Comparison of ENCODE assay signal across 16 mouse cellular contexts in the genomic region with DNA sequence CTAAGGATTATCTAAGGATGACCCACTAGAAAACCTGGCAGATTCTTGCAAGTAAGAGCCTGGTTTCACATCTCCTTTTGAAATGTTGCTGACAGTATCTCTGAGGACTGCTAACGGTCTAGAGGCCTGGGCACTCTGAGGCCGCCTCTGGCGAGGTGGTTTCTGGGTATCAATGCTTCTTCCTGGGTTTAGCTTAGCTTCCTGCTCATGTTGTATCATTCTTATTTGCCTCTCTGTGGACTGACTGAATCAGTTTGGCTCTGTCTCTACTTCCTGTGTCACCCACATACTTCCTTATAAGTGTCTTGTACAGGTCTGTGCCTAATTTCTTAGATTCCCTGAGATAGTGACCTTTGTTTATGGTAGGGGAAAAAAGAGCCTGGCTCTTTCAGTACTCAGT. TPM values are rescaled to one million over a fixed set of nuclear protein-coding genes. Genes with fewer than 3 reads are reported as not detected.
DNase-seq lines count a peak whose midpoint lies in the region.
"Had no signal": no experiment of that assay in that cellular context is flagged by ENCODE, and none has a peak within 500 bp of the region (broad histone marks: within the 10 kb centered on the region; RNA-seq: fewer than 3 reads in every experiment).

No protein-coding gene starts in this region.

- H3K4me3 ChIP-seq in brown adipose tissue, adult 24 weeks (ENCODE audit: insufficient read depth, low read depth, low read length), result no peak overlapping the region
- no peak overlapping the region for H3K4me3 ChIP-seq in forebrain, embryonic 10.5 days
- H3K4me3 ChIP-seq: heart, embryonic 13.5 days; limb, embryonic 13.5 days had no signal

- peak; percentile 96 for DNase-seq in heart, adult 11 months
- DNase-seq in heart, postnatal 25 days (ENCODE audit: low spot score), result no peak
- DNase-seq in A20 (ENCODE audit: low read depth, low spot score), result peak; percentile 89
- DNase-seq in natural killer cell, adult 2 months (ENCODE audit: low spot score in 2 of 2), result peak; percentile 72 to 76
- no peak for DNase-seq in cerebellum, postnatal 4 days (ENCODE audit: low spot score in 2 of 2)
- DNase-seq in ovary, postnatal 14 days (ENCODE audit: low spot score), result no peak
- DNase-seq in forebrain, embryonic 10.5 days (ENCODE audit: extremely low spot score, low spot score), result no peak
- DNase-seq: cerebellum, adult 9-10 months; forebrain, postnatal 0 days had no signal

- 86% methylated on average over 3 of the region's 3 CpGs for WGBS in forebrain, embryonic 10.5 days

- intact Hi-C loops in heart, postnatal 25 days (cut with DNase I), result no loop called here

- peaks cover 3% of the 10 kb centered on the region; the same call in 1 of the 2 replicates for H3K4me1 ChIP-seq in brown adipose tissue, adult 24 weeks (ENCODE audit: control insufficient read depth, insufficient read depth, insufficient read length, low read length)
- peaks cover 18% of the 10 kb centered on the region for H3K4me1 ChIP-seq in forebrain, embryonic 10.5 days

- no peaks in the 10 kb centered on the region for H3K36me3 ChIP-seq in forebrain, embryonic 10.5 days (replicated peaks)
- H3K36me3 ChIP-seq: limb, embryonic 13.5 days had no signal

- H3K27me3 ChIP-seq in forebrain, embryonic 10.5 days (ENCODE audit: poor library complexity, severe bottlenecking), result no peaks in the 10 kb centered on the region
- H3K27me3 ChIP-seq: heart, embryonic 13.5 days; limb, embryonic 13.5 days had no signal

- peak overlapping the region; percentile 5; the same call in 1 of the 2 replicates for H3K27ac ChIP-seq in brown adipose tissue, adult 24 weeks (replicated peaks; ENCODE audit: low read depth, low read length)
- no peak overlapping the region for H3K27ac ChIP-seq in forebrain, embryonic 10.5 days
- H3K27ac ChIP-seq: heart, embryonic 13.5 days; limb, embryonic 13.5 days had no signal

- H3K9me3 ChIP-seq in forebrain, embryonic 10.5 days, result no peaks in the 10 kb centered on the region
- H3K9me3 ChIP-seq: heart, embryonic 13.5 days; limb, embryonic 13.5 days had no signal

RNA-seq across cellular contexts. Expression of a gene that starts 15.7 kb away (rescaled TPM):
- 10 to 100 TPM in 1 of 2 experiments, 1 to 10 TPM in 1; 9.3 to 15.2 TPM for total RNA-seq in heart, postnatal 25 days (2021)
- 4.3 and 10.5 TPM in 2 replicates for polyA plus RNA-seq in brown adipose tissue, adult 24 weeks (2012; ENCODE audit: insufficient read depth, insufficient read length, missing spikeins)
- polyA plus RNA-seq in forebrain, embryonic 10.5 days (2016; fragmentation: Nextera tagmentation; extraction: Ambion mirVana), result 53.0 and 55.4 TPM in 2 replicates

RNA-seq across cellular contexts. Expression of a gene that starts 19.0 kb away (rescaled TPM):
- total RNA-seq in heart, postnatal 25 days (2021), result not detected
- not detected in 2 replicates for polyA plus RNA-seq in brown adipose tissue, adult 24 weeks (2012; ENCODE audit: insufficient read depth, insufficient read length, missing spikeins)
- polyA plus RNA-seq in forebrain, embryonic 10.5 days (2016; fragmentation: Nextera tagmentation; extraction: Ambion mirVana), result not detected in 2 replicates
- total RNA-seq: forebrain, postnatal 0 days had no signal
- polyA plus RNA-seq: C2C12; embryonic facial prominence, embryonic 14.5 days; forebrain, postnatal 0 days; intestine, postnatal 0 days; limb, embryonic 13.5 days had no signal

RNA-seq across cellular contexts. Expression of a gene that starts 20.7 kb away (rescaled TPM):
- 100 to 1,000 TPM; 600 to 610 TPM for total RNA-seq in heart, postnatal 25 days (2021)
- polyA plus RNA-seq in brown adipose tissue, adult 24 weeks (2012; ENCODE audit: insufficient read depth, insufficient read length, missing spikeins), result 428 and 499 TPM in 2 replicates
- 0.86 and 2.0 TPM in 2 replicates for polyA plus RNA-seq in forebrain, embryonic 10.5 days (2016; fragmentation: Nextera tagmentation; extraction: Ambion mirVana)

RNA-seq across cellular contexts. Expression of a gene that starts 51.9 kb away (rescaled TPM):
- total RNA-seq in heart, postnatal 25 days (2021), result under 1 TPM in 1 of 2 experiments, not detected in 1; 0.06 TPM
- polyA plus RNA-seq in brown adipose tissue, adult 24 weeks (2012; ENCODE audit: insufficient read depth, insufficient read length, missing spikeins), result not detected in 2 replicates
- polyA plus RNA-seq in forebrain, embryonic 10.5 days (2016; fragmentation: Nextera tagmentation; extraction: Ambion mirVana), result 0.17 and 0.43 TPM in 2 replicates
- polyA plus RNA-seq: heart, embryonic 13.5 days; stomach, embryonic 16.5 days had no signal

RNA-seq across cellular contexts. Expression of a gene that starts 57.5 kb away (rescaled TPM):
- total RNA-seq in heart, postnatal 25 days (2021), result 10 to 100 TPM; 12.6 to 18.0 TPM
- 29.6 and 47.6 TPM in 2 replicates for polyA plus RNA-seq in brown adipose tissue, adult 24 weeks (2012; ENCODE audit: insufficient read depth, insufficient read length, missing spikeins)
- 0.69 and 0.99 TPM in 2 replicates for polyA plus RNA-seq in forebrain, embryonic 10.5 days (2016; fragmentation: Nextera tagmentation; extraction: Ambion mirVana)

Comparison
In these comparisons a context has a peak if more than half of its experiments do, and no peak if none do; other contexts are left out.
1. DNase-seq: peak in heart, adult 11 months (single experiment), A20 (single experiment) and natural killer cell, adult 2 months (2 of 2); none in heart, postnatal 25 days (single experiment), cerebellum, postnatal 4 days (0 of 2), ovary, postnatal 14 days (single experiment) and forebrain, embryonic 10.5 days (single experiment).
2. RNA of a gene that starts 20.7 kb away (polyA plus RNA-seq): 428 to 499 TPM in brown adipose tissue, adult 24 weeks; 0.86 to 2.0 TPM in forebrain, embryonic 10.5 days; every median in the first group is over 100 times any median in the second.